Mouse (Mus musculus): ENCODE data around the gene Vmn2r71. TPM values are rescaled to one million over a fixed set of nuclear protein-coding genes. Genes with fewer than 3 reads are reported as not detected.

Vmn2r71 gene
- not detected in 2 replicates for polyA plus RNA-seq (2016; fragmentation: Nextera tagmentation; extraction: Ambion mirVana)

DNA sequence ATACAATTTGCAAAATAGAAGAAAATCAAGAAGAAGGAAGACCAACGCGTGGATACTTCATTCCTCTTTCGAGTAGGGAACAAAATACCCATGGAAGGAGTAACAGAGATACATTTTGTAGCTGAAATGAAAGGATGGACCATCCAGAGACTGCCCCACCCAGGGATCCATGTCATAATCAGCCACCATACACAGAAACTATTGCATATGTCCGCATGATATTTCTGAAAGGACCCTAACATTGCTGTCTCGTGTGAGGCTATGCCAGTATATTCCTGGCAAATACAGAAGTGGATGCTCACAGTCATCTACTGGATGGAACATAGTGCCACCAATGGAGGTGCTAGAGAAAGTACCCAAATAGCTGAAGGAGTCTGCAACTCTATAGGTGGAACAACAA is at the start of gene Vmn2r71:
TSS of gene Vmn2r71 (plus strand) at position 301 of the 400 bp plus-strand sequence.
- Histone ChIP-seq H3K9me3 (peaks cover 4% of the 10 kb centered on the region; the same call in 1 of the 2 replicates), H3K4me3 (no peak within 1 kb of the TSS), H3K27me3 (ENCODE audit: poor library complexity, severe bottlenecking) (no peaks in the 10 kb centered on the region), H3K36me3 (replicated peaks) (no peaks in the 10 kb centered on the region), H3K4me1 (no peaks in the 10 kb centered on the region), H3K27ac (no peak within 1 kb of the TSS)
- 89% methylated on average over 5 of the region's 5 CpGs for WGBS
- DNase-seq (ENCODE audit: extremely low spot score, low spot score) = no peak

- Histone ChIP-seq H3K36me3 (replicated peaks) (no peaks in the 10 kb centered on the region), H3K27me3 (ENCODE audit: poor library complexity, severe bottlenecking) (no peaks in the 10 kb centered on the region), H3K4me3 (no peak overlapping the region), H3K27ac (no peak overlapping the region), H3K4me1 (no peaks in the 10 kb centered on the region), H3K9me3 (peaks cover 43% of the 10 kb centered on the region)
- no peak for DNase-seq (ENCODE audit: extremely low spot score, low spot score)
- 92% methylated on average over 2 of the region's 2 CpGs for WGBS
These were observed 20.8 kb upstream of the Vmn2r71 start for GRCm38 (mm10) chr7:85542108-85542507.

GRCm38 (mm10) chr7:85543118-85543517 is 19.8 kb upstream of the Vmn2r71 start:
- no peak overlapping the region for H3K4me3 ChIP-seq
- no peaks in the 10 kb centered on the region for H3K4me1 ChIP-seq
- 71% methylated on average over 2 of the region's 2 CpGs for WGBS
- no peak overlapping the region for H3K27ac ChIP-seq
- DNase-seq (ENCODE audit: extremely low spot score, low spot score) = no peak
- H3K9me3 ChIP-seq = peaks cover 41% of the 10 kb centered on the region
- no peaks in the 10 kb centered on the region for H3K27me3 ChIP-seq (ENCODE audit: poor library complexity, severe bottlenecking)
- H3K36me3 ChIP-seq (replicated peaks) = no peaks in the 10 kb centered on the region

- Histone ChIP-seq H3K4me1 (no peaks in the 10 kb centered on the region), H3K4me3 (no peak within 1 kb of the TSS), H3K27ac (no peak within 1 kb of the TSS), H3K36me3 (replicated peaks) (no peaks in the 10 kb centered on the region), H3K9me3 (0 out of 2 replicates have a peak, but pooled peaks cover 3% of the 10 kb centered on the region), H3K27me3 (ENCODE audit: poor library complexity, severe bottlenecking) (no peaks in the 10 kb centered on the region)
- no peak for DNase-seq (ENCODE audit: extremely low spot score, low spot score)
- 83% methylated on average over 2 of the region's 2 CpGs for WGBS
These were observed 6.2 kb downstream of the Vmn2r71 start, which contains the start of gene Vmn2r70 for GRCm38 (mm10) chr7:85569092-85569491. Vmn2r70 (minus strand) TSS chr7:85569192.

Other genes with a start within 250 kb of the Vmn2r71 start
- not detected in 2 replicates for gene Vmn2r69, start 147.2 kb upstream of the Vmn2r71 start, polyA plus RNA-seq (2016; fragmentation: Nextera tagmentation; extraction: Ambion mirVana)
- gene Vmn2r70, start 6.1 kb downstream of the Vmn2r71 start, polyA plus RNA-seq (2016; fragmentation: Nextera tagmentation; extraction: Ambion mirVana) = not detected in 2 replicates
- gene Vmn2r72, start 192.0 kb downstream of the Vmn2r71 start, polyA plus RNA-seq (2016; fragmentation: Nextera tagmentation; extraction: Ambion mirVana) = not detected in 2 replicates